In genomic region chr19:36535878-36536277, GRCm38 (mm10) we compare ENCODE assay signal across 14 mouse cellular contexts. TPM values are rescaled to one million over a fixed set of nuclear protein-coding genes. Genes with fewer than 3 reads are reported as not detected.
DNase-seq lines count a peak whose midpoint lies in the region; ATAC-seq and TF ChIP-seq lines count a peak whose summit lies in the region.
"Had no signal": no experiment of that assay in that cellular context is flagged by ENCODE, and none has a peak within 500 bp of the region (broad histone marks: within the 10 kb centered on the region; RNA-seq: fewer than 3 reads in every experiment).

No protein-coding gene starts in this region.

- no peak overlapping the region for H3K4me3 ChIP-seq in intestine, embryonic 15.5 days (replicated peaks)
- H3K4me3 ChIP-seq in intestine, embryonic 16.5 days (ENCODE audit: low read length), result no peak overlapping the region
- H3K4me3 ChIP-seq in hindbrain, embryonic 12.5 days, result no peak overlapping the region
- H3K4me3 ChIP-seq in midbrain, embryonic 13.5 days (replicated peaks), result no peak overlapping the region
- H3K4me3 ChIP-seq in kidney, adult 2 months (ENCODE audit: insufficient read depth, low read depth, low read length), result no peak overlapping the region
- H3K4me3 ChIP-seq: left cerebral cortex, adult 2 months had no signal

- no peak overlapping the region for H3K9ac ChIP-seq in intestine, embryonic 15.5 days
- H3K9ac ChIP-seq in intestine, embryonic 16.5 days (ENCODE audit: low read depth, low read length), result no peak overlapping the region
- no peak overlapping the region for H3K9ac ChIP-seq in hindbrain, embryonic 12.5 days
- no peak overlapping the region for H3K9ac ChIP-seq in midbrain, embryonic 13.5 days (replicated peaks)

- TF ChIP-seq CTCF in kidney, adult 2 months (conservative IDR thresholded peaks at IDR 0.05; ENCODE audit: insufficient read depth, insufficient read length, low read depth, low read length), result no peak

- H3K4me1 ChIP-seq in intestine, embryonic 15.5 days (replicated peaks), result peaks cover 10% of the 10 kb centered on the region
- H3K4me1 ChIP-seq in intestine, embryonic 16.5 days (ENCODE audit: control insufficient read depth, insufficient read depth, low read length), result peaks cover 12% of the 10 kb centered on the region
- peaks cover 21% of the 10 kb centered on the region for H3K4me1 ChIP-seq in hindbrain, embryonic 12.5 days
- H3K4me1 ChIP-seq in midbrain, embryonic 13.5 days (replicated peaks), result peaks cover 27% of the 10 kb centered on the region
- no peaks in the 10 kb centered on the region for H3K4me1 ChIP-seq in kidney, adult 2 months (ENCODE audit: control insufficient read depth, insufficient read depth, low read length)

- no peaks in the 10 kb centered on the region for H3K9me3 ChIP-seq in intestine, embryonic 15.5 days
- no peaks in the 10 kb centered on the region for H3K9me3 ChIP-seq in intestine, embryonic 16.5 days (ENCODE audit: control insufficient read depth, low read length)
- H3K9me3 ChIP-seq in hindbrain, embryonic 12.5 days (replicated peaks), result no peaks in the 10 kb centered on the region
- no peaks in the 10 kb centered on the region for H3K9me3 ChIP-seq in midbrain, embryonic 13.5 days

- H3K4me2 ChIP-seq in intestine, embryonic 15.5 days (replicated peaks), result no peak overlapping the region
- no peak overlapping the region for H3K4me2 ChIP-seq in intestine, embryonic 16.5 days (ENCODE audit: low read depth, low read length)
- H3K4me2 ChIP-seq in hindbrain, embryonic 12.5 days (replicated peaks), result no peak overlapping the region
- 0 out of 2 replicates have a peak overlapping the region, but pooled peaks have one; percentile 10 for H3K4me2 ChIP-seq in midbrain, embryonic 13.5 days (replicated peaks)
- H3K4me2 ChIP-seq: heart, embryonic 11.5 days had no signal

- no peak for TF ChIP-seq POLR2A in kidney, adult 2 months (IDR thresholded peaks at IDR 0.05; ENCODE audit: low read depth, low read length)

- H3K36me3 ChIP-seq in intestine, embryonic 15.5 days, result no peaks in the 10 kb centered on the region
- no peaks in the 10 kb centered on the region for H3K36me3 ChIP-seq in intestine, embryonic 16.5 days (ENCODE audit: control insufficient read depth, insufficient read depth, low read length)
- H3K36me3 ChIP-seq in hindbrain, embryonic 12.5 days, result no peaks in the 10 kb centered on the region
- no peaks in the 10 kb centered on the region for H3K36me3 ChIP-seq in midbrain, embryonic 13.5 days
- H3K36me3 ChIP-seq in kidney, adult 2 months (ENCODE audit: control insufficient read depth, insufficient read depth, low read length), result no peaks in the 10 kb centered on the region

- peak; percentile 73 for DNase-seq in retina, postnatal 1 day
- no peak for DNase-seq in cerebellum, adult 8-10 months
- DNase-seq in cerebellum, postnatal 4 days (ENCODE audit: low spot score in 2 of 2), result no peak
- DNase-seq in kidney, adult 2 months, result no peak
- DNase-seq: gastrocnemius, postnatal 36 days; heart, postnatal 4 days; kidney, adult 9 months; lung, postnatal 36 days had no signal

- no peaks in the 10 kb centered on the region for H3K27me3 ChIP-seq in intestine, embryonic 15.5 days (replicated peaks)
- no peaks in the 10 kb centered on the region for H3K27me3 ChIP-seq in intestine, embryonic 16.5 days (replicated peaks; ENCODE audit: control insufficient read depth, insufficient read depth, low read length)
- H3K27me3 ChIP-seq in hindbrain, embryonic 12.5 days, result peaks cover 6% of the 10 kb centered on the region; the same call in 1 of the 2 replicates
- peaks cover 3% of the 10 kb centered on the region; the same call in 1 of the 2 replicates for H3K27me3 ChIP-seq in midbrain, embryonic 13.5 days
- no peaks in the 10 kb centered on the region for H3K27me3 ChIP-seq in kidney, adult 2 months (replicated peaks; ENCODE audit: control insufficient read depth, insufficient read depth, low read length)

- H3K27ac ChIP-seq in intestine, embryonic 15.5 days, result no peak overlapping the region
- H3K27ac ChIP-seq in intestine, embryonic 16.5 days (ENCODE audit: low read length), result no peak overlapping the region
- peak overlapping the region; percentile 4; the same call in 1 of the 2 replicates for H3K27ac ChIP-seq in hindbrain, embryonic 12.5 days
- peak overlapping the region; percentile 83; the same call in 1 of the 2 replicates for H3K27ac ChIP-seq in midbrain, embryonic 13.5 days
- H3K27ac ChIP-seq in kidney, adult 2 months (ENCODE audit: insufficient read depth, low read depth, low read length), result no peak overlapping the region
- H3K27ac ChIP-seq: left cerebral cortex, adult 2 months had no signal

- peak; percentile 30; the same call in 1 of the 2 replicates for ATAC-seq in intestine, embryonic 15.5 days
- no peak for ATAC-seq in intestine, embryonic 16.5 days
- peak; percentile 30 for ATAC-seq in hindbrain, embryonic 12.5 days (ENCODE audit: low FRiP score)
- ATAC-seq in midbrain, embryonic 13.5 days, result no peak; the same call in 1 of the 2 replicates

- WGBS in intestine, embryonic 15.5 days, result 37% methylated on average over 6 of the region's 6 CpGs
- 38% methylated on average over 6 of the region's 6 CpGs for WGBS in intestine, embryonic 16.5 days
- WGBS in hindbrain, embryonic 12.5 days, result 24% methylated on average over 6 of the region's 6 CpGs
- 9% methylated on average over 6 of the region's 6 CpGs for WGBS in midbrain, embryonic 13.5 days
- WGBS in kidney, adult 2 months, result 52% methylated on average over 6 of the region's 6 CpGs

RNA-seq across cellular contexts. Expression of gene Hectd2, which starts 18.6 kb away (rescaled TPM):
- 1.9 and 2.2 TPM in 2 replicates for polyA plus RNA-seq in intestine, embryonic 15.5 days (2015; fragmentation: Nextera tagmentation; extraction: Ambion mirVana)
- polyA plus RNA-seq in intestine, embryonic 16.5 days (2015; fragmentation: Nextera tagmentation; extraction: Ambion mirVana), result 1.3 and 1.4 TPM in 2 replicates
- polyA plus RNA-seq in hindbrain, embryonic 12.5 days (2016; fragmentation: Nextera tagmentation; extraction: Ambion mirVana), result 9.3 and 11.1 TPM in 2 replicates
- polyA plus RNA-seq in midbrain, embryonic 13.5 days (2015; fragmentation: Nextera tagmentation; extraction: Ambion mirVana), result 7.6 and 9.4 TPM in 2 replicates
- polyA plus RNA-seq in kidney, adult 2 months (2012; rRNA removed), result 0.34 and 0.41 TPM in 2 replicates

Comparison
In these comparisons a context has a peak if more than half of its experiments do, and no peak if none do; other contexts are left out.
1. ATAC-seq: peak in intestine, embryonic 15.5 days (single experiment) and hindbrain, embryonic 12.5 days (single experiment); none in intestine, embryonic 16.5 days (single experiment) and midbrain, embryonic 13.5 days (single experiment).
2. H3K27ac ChIP-seq: peak in hindbrain, embryonic 12.5 days (single experiment) and midbrain, embryonic 13.5 days (single experiment); none in intestine, embryonic 15.5 days (single experiment), intestine, embryonic 16.5 days (single experiment) and kidney, adult 2 months (single experiment).